Mouse (Mus musculus): ENCODE results near the gene AC129217.1.

- TF ChIP-seq CTCF (conservative IDR thresholded peaks at IDR 0.05; ENCODE audit: low read length) (no peak), NANOG (IDR thresholded peaks at IDR 0.05; ENCODE audit: borderline replicate concordance, low read length) (no peak), POU5F1 (IDR thresholded peaks at IDR 0.05; ENCODE audit: borderline replicate concordance, low read length) (no peak)
These were observed 57.5 kb downstream of the AC129217.1 start for GRCm38 (mm10) chr19:8886916-8887584.

Measured in E14TG2a.4 (cell line).